Mouse (Mus musculus) lung, embryonic 14.5 days (tissue): ENCODE results near the gene Nr1h3. TPM values are rescaled to one million over a fixed set of nuclear protein-coding genes. Genes with fewer than 3 reads are reported as not detected.

Experiments used
- ATAC-seq: fragments of 200-750 bp; cut with Nextera tagmentation; 2 replicates; pipeline ENCODE4 v1.8.0; 2017; ENCODE audit warnings: mild to moderate bottlenecking, moderate TSS enrichment, moderate library complexity; ENCODE audit not compliant: insufficient read depth
- DNase-seq: peaks from one replicate; pipeline ENCODE4 v3.0.0-alpha.2; 2015
- H3K27ac ChIP-seq: fragments of 300-500 bp; sonication (generic); 2 replicates; pipeline ENCODE4 v1.5.1; 2014; ENCODE audit warnings: low read depth, mild to moderate bottlenecking, moderate library complexity
- H3K27me3 ChIP-seq: fragments of 300-500 bp; sonication (generic); 2 replicates; pipeline ENCODE4 v1.6.1; 2014; ENCODE audit warnings: low read length, control low read depth; ENCODE audit not compliant: insufficient read depth
- H3K36me3 ChIP-seq: fragments of 300-500 bp; sonication (generic); 2 replicates; pipeline ENCODE4 v1.6.1; 2014; ENCODE audit warnings: control low read depth; ENCODE audit not compliant: insufficient read depth
- H3K4me1 ChIP-seq: fragments of 300-500 bp; sonication (generic); 2 replicates; pipeline ENCODE4 v1.6.1; 2014; ENCODE audit warnings: antibody characterized with exemption, control low read depth; ENCODE audit not compliant: insufficient read depth
- H3K4me2 ChIP-seq: fragments of 300-500 bp; sonication (generic); 2 replicates; pipeline ENCODE4 v1.6.1; 2014; ENCODE audit warnings: mild to moderate bottlenecking
- H3K4me3 ChIP-seq: fragments of 300-500 bp; sonication (generic); 2 replicates; pipeline ENCODE4 v1.5.1; 2014; ENCODE audit warnings: low read depth, low read length
- H3K9ac ChIP-seq: fragments of 300-500 bp; sonication (generic); 2 replicates; pipeline ENCODE4 v1.6.1; 2014
- H3K9me3 ChIP-seq: fragments of 300-500 bp; sonication (generic); 2 replicates; pipeline ENCODE4 v1.6.1; 2016; ENCODE audit warnings: low read depth, low read length, control low read depth
- CTCF ChIP-seq: IDR thresholded peaks from 2 replicates; pipeline ENCODE4 v1.5.1; 2016; ENCODE audit warnings: antibody characterized with exemption, low read depth
- WGBS: fragments of 180-500 bp; shearing (Covaris S2); extraction: QIAGEN DNeasy Blood & Tissue Kit; methylation state at CpG from one replicate; pipeline ENCODE4 v1.1.7; 2014; 5-methylcytosine and 5-hydroxymethylcytosine counted together
- polyA plus RNA-seq: library from polyadenylated mRNA; unstranded; fragments of >200 nt; fragmentation: Nextera tagmentation; extraction: Ambion mirVana; gene quantifications from 2 replicates; pipeline ENCODE4 v1.2.1, GENCODE M21; 2014

Nr1h3 gene
- polyA plus RNA-seq, 1 experiment from 2014 or later, result 14.2 TPM

DNA sequence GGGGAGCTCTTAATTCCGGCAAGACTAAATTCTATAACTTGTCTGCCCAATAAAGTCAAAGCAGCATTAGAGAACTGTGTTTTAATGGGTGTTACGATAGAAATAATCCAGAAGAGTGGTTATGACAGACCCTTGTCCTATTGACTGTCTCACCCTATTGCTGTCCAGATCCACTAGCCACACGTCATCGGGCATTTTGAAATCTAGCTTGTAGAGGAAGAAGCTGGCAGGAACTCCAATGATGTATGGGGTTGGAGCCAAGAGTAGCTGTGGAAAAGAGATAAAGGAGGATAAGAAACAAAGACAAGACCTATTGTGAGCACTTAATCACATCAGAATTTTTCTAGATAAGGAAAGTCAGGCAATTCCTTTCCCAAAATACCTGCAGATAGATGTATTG is 27.1 kb downstream of the Nr1h3 start:
- Histone ChIP-seq H3K4me3 (no peak overlapping the region), H3K36me3 (peaks cover 6% of the 10 kb centered on the region), H3K9me3 (no peaks in the 10 kb centered on the region), H3K4me2 (no peak overlapping the region), H3K27ac (no peak overlapping the region), H3K4me1 (no peaks in the 10 kb centered on the region), H3K27me3 (no peaks in the 10 kb centered on the region), H3K9ac (no peak overlapping the region)
- DNase-seq (no peak), ATAC-seq (no peak)
- 76% methylated on average over 4 of the region's 4 CpGs for WGBS
- TF ChIP-seq CTCF, result no peak

GRCm38 (mm10) chr2:91169587-91170322 is 32.9 kb downstream of the Nr1h3 start:
- Histone ChIP-seq H3K4me2 (peak overlapping the region; percentile 16; the same call in 1 of the 2 replicates), H3K27ac (peak overlapping the region; percentile 38; the same call in 1 of the 2 replicates), H3K9ac (no peak overlapping the region), H3K27me3 (no peaks in the 10 kb centered on the region), H3K36me3 (peaks cover 11% of the 10 kb centered on the region), H3K4me3 (no peak overlapping the region), H3K9me3 (no peaks in the 10 kb centered on the region), H3K4me1 (no peaks in the 10 kb centered on the region)
- WGBS, result 59% methylated on average over 25 of the region's 25 CpGs
- no peak for TF ChIP-seq CTCF
- DNase-seq (peak; percentile 64), ATAC-seq (peak; percentile 70)

DNA sequence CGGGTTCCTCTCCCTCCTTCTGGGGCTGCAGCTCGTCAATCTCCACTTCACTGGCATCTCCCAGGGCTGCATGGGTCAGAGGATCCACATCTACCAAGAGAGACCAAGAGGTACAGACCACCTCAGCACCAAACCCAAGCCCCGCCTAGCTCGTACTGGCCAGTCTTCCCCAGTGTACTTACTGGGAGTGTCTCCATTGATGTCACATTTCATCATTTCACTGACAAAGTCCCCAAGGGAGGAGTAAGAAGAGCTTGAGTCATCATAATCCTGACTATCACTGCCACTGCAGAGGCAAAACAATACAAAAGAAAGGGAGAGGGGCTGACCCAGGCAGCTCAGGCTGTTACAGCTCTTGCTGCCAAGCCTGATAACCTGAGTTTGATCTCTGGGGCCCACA is 35.0 kb downstream of the Nr1h3 start:
- ATAC-seq (no peak), DNase-seq (no peak)
- Histone ChIP-seq H3K27me3 (no peaks in the 10 kb centered on the region), H3K9me3 (no peaks in the 10 kb centered on the region), H3K27ac (no peak overlapping the region), H3K36me3 (peaks cover 18% of the 10 kb centered on the region), H3K4me2 (no peak overlapping the region), H3K9ac (no peak overlapping the region), H3K4me1 (no peaks in the 10 kb centered on the region), H3K4me3 (no peak overlapping the region)
- 59% methylated on average over 4 of the region's 4 CpGs for WGBS
- no peak for TF ChIP-seq CTCF

DNA sequence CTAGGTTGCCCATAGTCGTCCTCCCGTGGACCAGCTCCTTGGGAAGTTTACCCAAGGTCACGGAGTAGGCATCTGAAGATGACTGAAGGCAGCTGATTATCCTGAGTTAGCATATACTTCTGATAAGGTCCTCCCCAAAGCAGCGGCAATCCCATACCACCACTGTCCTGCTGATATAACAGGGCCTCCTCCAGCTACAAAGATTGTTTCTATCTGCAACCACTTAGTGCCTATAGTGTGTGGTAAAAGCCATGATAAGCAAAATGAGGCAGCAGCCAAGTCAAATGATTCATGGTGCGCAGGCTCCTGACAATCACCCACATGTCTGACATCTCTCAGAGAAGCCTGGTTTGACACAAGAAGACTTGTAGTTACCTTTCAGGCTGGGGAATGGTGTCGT is 37.6 kb downstream of the Nr1h3 start:
- no peaks in the 10 kb centered on the region for H3K9me3 ChIP-seq
- H3K27me3 ChIP-seq, result no peaks in the 10 kb centered on the region
- TF ChIP-seq CTCF, result no peak
- H3K4me3 ChIP-seq, result no peak overlapping the region
- no peaks in the 10 kb centered on the region for H3K4me1 ChIP-seq
- WGBS, result 72% methylated on average over 6 of the region's 6 CpGs
- no peak overlapping the region for H3K27ac ChIP-seq
- no peak for ATAC-seq
- no peak for DNase-seq
- no peak overlapping the region for H3K9ac ChIP-seq
- peaks cover 19% of the 10 kb centered on the region for H3K36me3 ChIP-seq
- no peak overlapping the region for H3K4me2 ChIP-seq

- H3K4me3 ChIP-seq, result no peak overlapping the region
- 85% methylated on average over 5 of the region's 5 CpGs for WGBS
- H3K27me3 ChIP-seq, result no peaks in the 10 kb centered on the region
- no peak overlapping the region for H3K27ac ChIP-seq
- H3K4me1 ChIP-seq, result no peaks in the 10 kb centered on the region
- no peaks in the 10 kb centered on the region for H3K9me3 ChIP-seq
- peaks cover 17% of the 10 kb centered on the region for H3K36me3 ChIP-seq
- no peak overlapping the region for H3K9ac ChIP-seq
- ATAC-seq (no peak), DNase-seq (no peak)
- no peak overlapping the region for H3K4me2 ChIP-seq
- TF ChIP-seq CTCF, result no peak
These were observed 39.1 kb downstream of the Nr1h3 start for GRCm38 (mm10) chr2:91163532-91163931.

DNA sequence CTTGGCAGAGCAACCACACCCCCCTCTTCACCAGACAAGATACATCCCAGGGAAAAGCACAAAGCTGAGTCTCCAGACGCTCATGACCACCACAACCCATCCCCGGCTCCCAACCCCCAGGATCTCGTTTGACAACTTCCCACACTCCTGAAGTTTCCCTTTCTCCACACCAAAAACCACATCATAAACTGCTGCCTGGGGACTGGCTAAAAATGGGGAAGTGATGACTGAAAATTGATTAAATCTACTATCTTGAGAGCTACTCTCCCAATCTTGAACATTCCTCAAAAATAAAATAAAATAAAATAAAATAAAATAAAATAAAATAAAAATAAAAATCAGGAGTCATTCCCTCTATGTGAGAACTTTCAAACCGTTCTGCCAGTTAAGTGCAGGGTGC is 39.7 kb downstream of the Nr1h3 start:
- Histone ChIP-seq H3K4me3 (no peak overlapping the region), H3K27ac (no peak overlapping the region), H3K9ac (no peak overlapping the region), H3K27me3 (no peaks in the 10 kb centered on the region), H3K4me1 (no peaks in the 10 kb centered on the region), H3K9me3 (no peaks in the 10 kb centered on the region), H3K36me3 (peaks cover 17% of the 10 kb centered on the region), H3K4me2 (no peak overlapping the region)
- 81% methylated on average over 4 of the region's 4 CpGs for WGBS
- TF ChIP-seq CTCF, result no peak
- DNase-seq, result no peak
- no peak for ATAC-seq

DNA sequence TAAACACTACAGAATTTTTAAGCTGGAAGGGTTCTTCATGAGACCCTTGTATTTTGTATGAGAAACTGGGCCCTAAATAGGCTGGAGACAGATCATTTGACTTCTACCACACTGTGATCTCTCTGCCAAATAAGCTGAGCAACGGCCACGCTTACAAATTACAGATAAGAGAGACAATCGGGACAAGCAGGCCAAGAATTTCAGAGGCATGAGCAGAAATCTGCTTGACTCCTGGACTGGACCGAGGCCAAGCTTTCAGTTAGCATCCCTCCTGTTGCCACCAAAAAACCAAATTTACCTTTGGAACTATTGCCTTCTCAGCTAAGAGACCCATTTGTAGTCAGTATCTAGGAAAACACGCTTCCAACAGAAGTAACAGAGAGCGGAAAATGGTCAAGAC is 42.0 kb downstream of the Nr1h3 start:
- Histone ChIP-seq H3K4me2 (no peak overlapping the region), H3K27ac (peak overlapping the region; percentile 66), H3K27me3 (no peaks in the 10 kb centered on the region)

More for the DNA sequence above, 42.0 kb downstream of the Nr1h3 start:
- no peak overlapping the region for H3K9ac ChIP-seq
- DNase-seq, result peak; percentile 28
- ATAC-seq, result no peak
- TF ChIP-seq CTCF, result no peak
- H3K4me3 ChIP-seq, result no peak overlapping the region
- H3K9me3 ChIP-seq, result no peaks in the 10 kb centered on the region
- peaks cover 17% of the 10 kb centered on the region for H3K36me3 ChIP-seq
- no peaks in the 10 kb centered on the region for H3K4me1 ChIP-seq
- WGBS, result 62% methylated on average over 6 of the region's 6 CpGs
